Mouse (Mus musculus): ENCODE data around the gene Lrch4.

GRCm38 (mm10) chr5:137630602-137631001, 1.7 kb downstream of the Lrch4 start:
- TF ChIP-seq POLR2A (IDR thresholded peaks at IDR 0.05; ENCODE audit: insufficient read depth, low read depth, low read length) (no peak), CTCF (IDR thresholded peaks at IDR 0.05; ENCODE audit: insufficient read depth, low read depth, low read length) (no peak)

All from olfactory bulb, adult 2 months (tissue).